Mouse (Mus musculus) ES-E14 (cell line): Measurements from ENCODE around the gene Chmp2b.

Experiments used
- CHD2 ChIP-seq: IDR thresholded peaks from 2 replicates; pipeline ENCODE4 v1.6.1; 2014; ENCODE audit warnings: mild to moderate bottlenecking, low read depth, low read length, inconsistent platforms
- HCFC1 ChIP-seq: IDR thresholded peaks from 2 replicates; pipeline ENCODE4 v1.6.1; 2012; ENCODE audit warnings: low read length, inconsistent platforms, borderline replicate concordance; ENCODE audit not compliant: insufficient read depth
- MAFK ChIP-seq: IDR thresholded peaks from 2 replicates; pipeline ENCODE4 v1.6.1; 2014; ENCODE audit warnings: mild to moderate bottlenecking, low read depth, low read length, inconsistent platforms; ENCODE audit not compliant: insufficient read depth
- ZC3H11A ChIP-seq: IDR thresholded peaks from 2 replicates; pipeline ENCODE4 v1.6.1; 2012; ENCODE audit warnings: low read depth, mild to moderate bottlenecking, inconsistent platforms, low read length, borderline replicate concordance
- ZNF384 ChIP-seq: IDR thresholded peaks from 2 replicates; pipeline ENCODE4 v1.6.1; 2012; ENCODE audit warnings: low read depth, low read length, inconsistent platforms

DNA sequence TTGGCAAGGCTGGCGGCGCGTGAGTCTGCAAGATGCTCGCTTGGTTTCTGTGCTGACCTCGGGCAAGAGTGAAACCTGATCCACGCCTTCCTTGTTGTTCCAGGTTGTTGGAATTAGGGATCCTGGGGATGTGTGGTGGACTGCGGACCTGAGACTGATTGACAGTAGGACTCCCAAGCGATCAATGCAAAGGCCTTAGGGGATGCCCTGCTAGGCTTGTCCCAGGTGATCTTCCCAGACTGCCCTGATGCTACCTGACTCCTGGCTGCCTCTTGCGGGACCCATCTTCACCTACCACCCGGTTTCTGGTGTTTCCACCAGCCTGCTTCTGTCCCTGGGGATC lies 309 bp upstream of the Chmp2b start:
- TF ChIP-seq HCFC1 (no peak; the same call in 1 of the 2 replicates), MAFK (no peak), ZNF384 (no peak), CHD2 (no peak), ZC3H11A (no peak)
